ENCODE assay signal across 28 mouse cellular contexts in the genomic region with DNA sequence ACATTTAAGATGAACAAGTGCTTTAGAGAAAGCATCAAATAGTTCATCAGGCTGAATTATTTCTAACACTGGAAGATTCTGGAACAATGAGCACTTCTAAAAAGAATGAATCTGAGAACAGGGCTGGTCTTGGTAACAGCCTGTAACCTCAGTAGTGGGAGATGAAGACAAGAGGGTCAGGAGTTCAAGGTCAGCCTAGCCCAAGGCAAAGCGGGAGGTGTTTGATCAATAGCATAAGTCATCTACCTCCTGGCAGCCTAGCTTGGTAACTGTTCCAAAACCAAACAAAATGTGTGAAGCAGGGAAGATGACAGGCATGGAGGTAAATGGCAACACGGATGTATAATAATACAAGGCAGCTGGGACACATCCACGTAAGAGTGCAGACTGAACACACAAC. TPM values are rescaled to one million over a fixed set of nuclear protein-coding genes. Genes with fewer than 3 reads are reported as not detected.
A peak's percentile ranks its signal among the peaks of the same experiment; 100 is the strongest.
DNase-seq lines count a peak whose midpoint lies in the region; TF ChIP-seq lines count a peak whose summit lies in the region.
"Had no signal": no experiment of that assay in that cellular context is flagged by ENCODE, and none has a peak within 500 bp of the region (broad histone marks: within the 10 kb centered on the region; RNA-seq: fewer than 3 reads in every experiment).

No protein-coding gene starts in this region.

- TF ChIP-seq CTCF in liver, adult 2 months (IDR thresholded peaks at IDR 0.05; ENCODE audit: low read depth, low read length) = no peak
- TF ChIP-seq CTCF in ES-Bruce4 (IDR thresholded peaks at IDR 0.05; ENCODE audit: low read depth, low read length) = no peak

- no peaks in the 10 kb centered on the region for H3K9me3 ChIP-seq in ES-Bruce4 (replicated peaks; ENCODE audit: control insufficient read depth, insufficient read depth, low read length, poor library complexity, severe bottlenecking)
- H3K9me3 ChIP-seq: forebrain, embryonic 10.5 days; forebrain, embryonic 13.5 days; G1E; heart, embryonic 10.5 days; heart, embryonic 13.5 days had no signal

- H3K27ac ChIP-seq in liver, adult 2 months (replicated peaks; ENCODE audit: insufficient read depth, low read depth, low read length) = peak overlapping the region; percentile 36; the same call in 1 of the 2 replicates
- H3K27ac ChIP-seq in ES-Bruce4 (ENCODE audit: insufficient read depth, low read length) = no peak overlapping the region
- H3K27ac ChIP-seq: forebrain, embryonic 10.5 days; forebrain, embryonic 13.5 days; heart, adult 2 months; heart, embryonic 10.5 days; heart, embryonic 13.5 days; hindbrain, embryonic 14.5 days; hindbrain, postnatal 0 days had no signal

- H3K27me3 ChIP-seq in liver, adult 2 months (ENCODE audit: control insufficient read depth, insufficient read depth, low read length) = no peaks in the 10 kb centered on the region
- H3K27me3 ChIP-seq in ES-Bruce4 (ENCODE audit: control insufficient read depth, insufficient read depth, low read length, poor library complexity, severe bottlenecking) = no peaks in the 10 kb centered on the region
- H3K27me3 ChIP-seq: forebrain, embryonic 13.5 days; heart, embryonic 13.5 days; Patski had no signal

- DNase-seq in liver, adult 2 months (ENCODE audit: extremely low read depth, low read depth, low spot score) = peak; percentile 57
- DNase-seq in liver (no peak), ES-CJ7 (ENCODE audit: low read depth, low spot score) (peak; percentile 67)
- no peak for DNase-seq in thymus, postnatal 36 days
- no peak for DNase-seq in lung, postnatal 14 days
- DNase-seq: adrenal gland, adult 2 months; cerebellum, adult 18-20 months; cerebellum, adult 9-10 months; cerebellum, postnatal 14 days; gastrocnemius, postnatal 10 days; gastrocnemius, postnatal 36 days; heart, adult 2 months; heart, postnatal 14 days; heart, postnatal 4 days had no signal

- H3K36me3 ChIP-seq in liver, adult 2 months (ENCODE audit: control insufficient read depth, insufficient read depth, low read length) = no peaks in the 10 kb centered on the region
- no peaks in the 10 kb centered on the region for H3K36me3 ChIP-seq in ES-Bruce4 (ENCODE audit: control insufficient read depth, insufficient read depth, low read length, poor library complexity, severe bottlenecking)
- H3K36me3 ChIP-seq: forebrain, embryonic 10.5 days; heart, embryonic 13.5 days had no signal

- H3K4me3 ChIP-seq in liver, adult 2 months (ENCODE audit: insufficient read depth, low read depth, low read length) = no peak overlapping the region
- no peak overlapping the region for H3K4me3 ChIP-seq in ES-Bruce4 (ENCODE audit: low read depth, low read length)
- H3K4me3 ChIP-seq: forebrain, embryonic 10.5 days; forebrain, embryonic 13.5 days; heart, adult 2 months; heart, embryonic 10.5 days; heart, embryonic 13.5 days had no signal

- H3K79me2 ChIP-seq in liver, adult 2 months (ENCODE audit: control insufficient read depth, insufficient read depth, low read length) = peaks cover 46% of the 10 kb centered on the region

- TF ChIP-seq EP300 in ES-Bruce4 (IDR thresholded peaks at IDR 0.05; ENCODE audit: insufficient read depth, low read depth, low read length) = no peak

- H3K4me1 ChIP-seq in liver, adult 2 months (ENCODE audit: control insufficient read depth, insufficient read depth, low read length) = peaks cover 24% of the 10 kb centered on the region
- no peaks in the 10 kb centered on the region for H3K4me1 ChIP-seq in ES-Bruce4 (ENCODE audit: control insufficient read depth, insufficient read depth, low read length)
- H3K4me1 ChIP-seq: forebrain, embryonic 13.5 days had no signal

- TF ChIP-seq POLR2A in liver, adult 2 months (IDR thresholded peaks at IDR 0.05; ENCODE audit: extremely low read depth, insufficient read depth, low read length) = no peak
- no peak for TF ChIP-seq POLR2A in ES-Bruce4 (IDR thresholded peaks at IDR 0.05; ENCODE audit: insufficient read depth, low read length)

- 21% methylated on average over 3 of the region's 3 CpGs for WGBS in liver, adult 2 months

- no peak overlapping the region; the same call in 1 of the 2 replicates for H3K9ac ChIP-seq in liver, adult 2 months (ENCODE audit: low read depth, low read length)
- H3K9ac ChIP-seq in ES-Bruce4 (ENCODE audit: low read depth, poor library complexity, severe bottlenecking) = 0 out of 2 replicates have a peak overlapping the region, but pooled peaks have one; percentile 38
- H3K9ac ChIP-seq: forebrain, embryonic 13.5 days; heart, embryonic 13.5 days; hindbrain, embryonic 14.5 days had no signal

RNA-seq across cellular contexts. Expression of a gene that starts 10.9 kb away (rescaled TPM):
- total RNA-seq in liver, adult 2 months (2014; rRNA removed) = 118 and 136 TPM in 2 replicates
- 29.0 and 35.1 TPM in 2 replicates for polyA plus RNA-seq in liver, adult 2 months (2012; rRNA removed)
- polyA plus RNA-seq in ES-Bruce4 (2011; ENCODE audit: insufficient read depth, insufficient read length, low read depth, missing spikeins) = 69.3 and 72.9 TPM in 2 replicates

RNA-seq across cellular contexts. Expression of a gene that starts 34.1 kb away (rescaled TPM):
- not detected in 2 replicates for total RNA-seq in liver, adult 2 months (2014; rRNA removed)
- not detected in 2 replicates for polyA plus RNA-seq in liver, adult 2 months (2012; rRNA removed)
- not detected in 2 replicates for polyA plus RNA-seq in ES-Bruce4 (2011; ENCODE audit: insufficient read depth, insufficient read length, low read depth, missing spikeins)
- total RNA-seq: adrenal gland, adult 2 months; adrenal gland, postnatal 36 days; gastrocnemius, adult 18-20 months; gastrocnemius, postnatal 10 days; gastrocnemius, postnatal 36 days; granulocyte monocyte progenitor cell, adult 5-6 weeks; heart, adult 2 months; heart, postnatal 14 days; heart, postnatal 4 days; hindbrain, postnatal 0 days had no signal
- polyA plus RNA-seq: adrenal gland, adult 2 months; embryonic facial prominence, embryonic 14.5 days; G1E; inflammation-experienced regulatory T-cells, adult 6 months; Patski had no signal

RNA-seq across cellular contexts. Expression of a gene that starts 36.3 kb away (rescaled TPM):
- total RNA-seq in liver, adult 2 months (2014; rRNA removed) = 103 and 148 TPM in 2 replicates
- polyA plus RNA-seq in liver, adult 2 months (2012; rRNA removed) = 5.9 and 12.7 TPM in 2 replicates
- 145 and 151 TPM in 2 replicates for polyA plus RNA-seq in ES-Bruce4 (2011; ENCODE audit: insufficient read depth, insufficient read length, low read depth, missing spikeins)

Comparison
In these comparisons a context has a peak if more than half of its experiments do, and no peak if none do; other contexts are left out.
1. DNase-seq: peak in liver, adult 2 months (single experiment) and ES-CJ7 (single experiment); none in liver (single experiment), thymus, postnatal 36 days (0 of 2) and lung, postnatal 14 days (single experiment).
2. RNA of a gene that starts 36.3 kb away (polyA plus RNA-seq): 145 to 151 TPM in ES-Bruce4; 5.9 to 12.7 TPM in liver, adult 2 months; every median in the first group is over 10 times any median in the second.